Mouse (Mus musculus) erythroblast, adult 5-6 weeks (primary cell): ENCODE measurements around the gene Smad9. TPM values are rescaled to one million over a fixed set of nuclear protein-coding genes. Genes with fewer than 3 reads are reported as not detected.
"Not testable (repeated sequence)": the region's sequence is repeated elsewhere in the genome, so short reads cannot be mapped to it uniquely, and the experiment has no call there.

ENCODE experiments used
- ATAC-seq: replicated peaks from 2 replicates; pipeline ENCODE4 v1.8.0; 2016; ENCODE audit warnings: moderate number of reproducible peaks, mild to moderate bottlenecking, moderate TSS enrichment, inconsistent platforms; ENCODE audit not compliant: poor library complexity, low FRiP score, severe bottlenecking
- total RNA-seq, 2 experiments: library from RNA; stranded (forward) in 1 of 2; stranded (reverse) in 1 of 2; fragments of 150-400 nt in 1 of 2; fragments of 200-764, 138-1000 nt in 1 of 2; gene quantifications; 2 replicates each; pipeline versions ENCODE4 v1.2.3 to v1.2.4; 2015 to 2017; ENCODE audit warnings: low replicate concordance in 2 of 2

Smad9 gene
- total RNA-seq, 2 experiments from 2014 or later = not detected

- ATAC-seq = no peak
Observed at GRCm38 (mm10) chr3:54753411-54753810, 2.0 kb upstream of the Smad9 start.

GRCm38 (mm10) chr3:54756058-54756457, 676 bp downstream of the Smad9 start:
- no peak for ATAC-seq

- ATAC-seq = no peak
Observed at GRCm38 (mm10) chr3:54757446-54757845, 2.1 kb downstream of the Smad9 start.

- ATAC-seq = no peak
Observed at GRCm38 (mm10) chr3:54759211-54759610, 3.8 kb downstream of the Smad9 start.

- ATAC-seq = no peak
Observed at GRCm38 (mm10) chr3:54760321-54761115, 5.1 kb downstream of the Smad9 start.

- no peak for ATAC-seq
Observed at GRCm38 (mm10) chr3:54761258-54761657, 5.9 kb downstream of the Smad9 start.

- no peak for ATAC-seq
Observed at GRCm38 (mm10) chr3:54764418-54764817, 9.0 kb downstream of the Smad9 start.

- ATAC-seq = not testable (repeated sequence)
Observed at GRCm38 (mm10) chr3:54765521-54765920, 10.1 kb downstream of the Smad9 start.

GRCm38 (mm10) chr3:54766034-54766433, 10.7 kb downstream of the Smad9 start:
- ATAC-seq = no peak

GRCm38 (mm10) chr3:54766811-54767210, 11.4 kb downstream of the Smad9 start:
- ATAC-seq = no peak

GRCm38 (mm10) chr3:54768592-54768991, 13.2 kb downstream of the Smad9 start:
- no peak for ATAC-seq

GRCm38 (mm10) chr3:54769349-54770275, 14.2 kb downstream of the Smad9 start:
- ATAC-seq = no peak

GRCm38 (mm10) chr3:54773613-54774012, 18.2 kb downstream of the Smad9 start:
- ATAC-seq = no peak

- ATAC-seq = no peak
Observed at GRCm38 (mm10) chr3:54775989-54776631, 20.7 kb downstream of the Smad9 start.

GRCm38 (mm10) chr3:54790601-54791000, 35.2 kb downstream of the Smad9 start:
- no peak for ATAC-seq

- no peak for ATAC-seq
Observed at GRCm38 (mm10) chr3:54791822-54792677, 36.7 kb downstream of the Smad9 start.

GRCm38 (mm10) chr3:54793762-54794161, 38.4 kb downstream of the Smad9 start:
- no peak for ATAC-seq

- no peak for ATAC-seq
Observed at GRCm38 (mm10) chr3:54795379-54795778, 40.0 kb downstream of the Smad9 start.

- no peak for ATAC-seq
Observed at GRCm38 (mm10) chr3:54795806-54796205, 40.4 kb downstream of the Smad9 start.
